Mouse (Mus musculus): Measurements from ENCODE around the gene Sgms1. TPM values are rescaled to one million over a fixed set of nuclear protein-coding genes. Genes with fewer than 3 reads are reported as not detected.
A peak's percentile ranks its signal among the peaks of the same experiment; 100 is the strongest.

Gene Sgms1
- polyA plus RNA-seq, 1 experiment, result 40.7 TPM

DNA sequence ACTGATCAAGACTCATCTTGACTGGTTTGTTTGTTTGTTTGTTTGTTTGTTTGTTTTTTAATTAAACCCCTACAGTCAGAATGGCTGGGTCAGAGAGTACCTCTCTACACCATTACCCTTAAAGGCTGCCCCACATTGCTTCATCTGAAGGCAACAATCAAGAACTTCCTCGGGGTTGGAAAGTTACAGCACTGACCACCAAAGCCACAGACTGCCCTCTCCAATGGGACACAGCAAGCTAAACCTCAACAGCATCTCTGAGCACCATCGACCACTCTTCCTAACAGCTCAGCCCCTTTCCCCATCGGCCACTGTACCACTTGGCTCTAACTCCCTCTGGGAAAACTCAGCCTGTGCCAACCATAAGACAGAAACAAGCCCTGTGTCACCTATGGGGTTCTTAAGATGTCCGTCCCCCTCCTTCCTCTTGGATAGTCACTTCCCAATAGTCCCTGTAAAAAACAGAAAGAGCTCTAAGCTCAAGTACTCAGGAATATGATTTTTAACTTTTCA is 14.0 kb downstream of the Sgms1 start:
- no peak for DNase-seq
- no peaks in the 10 kb centered on the region for H3K27me3 ChIP-seq (replicated peaks; ENCODE audit: control insufficient read depth, insufficient read depth, low read length)
- 88% methylated on average over 4 of the region's 4 CpGs for WGBS
- H3K4me1 ChIP-seq (ENCODE audit: control insufficient read depth, insufficient read depth, low read length), result peaks cover 24% of the 10 kb centered on the region
- no peak overlapping the region for H3K4me3 ChIP-seq (ENCODE audit: insufficient read depth, low read depth, low read length)
- no peaks in the 10 kb centered on the region for H3K36me3 ChIP-seq (ENCODE audit: control insufficient read depth, insufficient read depth, low read length)
- no peak overlapping the region for H3K27ac ChIP-seq (ENCODE audit: insufficient read depth, low read depth, low read length)
- TF ChIP-seq CTCF (conservative IDR thresholded peaks at IDR 0.05; ENCODE audit: insufficient read depth, insufficient read length, low read depth, low read length), result no peak
- no peak for TF ChIP-seq POLR2A (IDR thresholded peaks at IDR 0.05; ENCODE audit: low read depth, low read length)

DNA sequence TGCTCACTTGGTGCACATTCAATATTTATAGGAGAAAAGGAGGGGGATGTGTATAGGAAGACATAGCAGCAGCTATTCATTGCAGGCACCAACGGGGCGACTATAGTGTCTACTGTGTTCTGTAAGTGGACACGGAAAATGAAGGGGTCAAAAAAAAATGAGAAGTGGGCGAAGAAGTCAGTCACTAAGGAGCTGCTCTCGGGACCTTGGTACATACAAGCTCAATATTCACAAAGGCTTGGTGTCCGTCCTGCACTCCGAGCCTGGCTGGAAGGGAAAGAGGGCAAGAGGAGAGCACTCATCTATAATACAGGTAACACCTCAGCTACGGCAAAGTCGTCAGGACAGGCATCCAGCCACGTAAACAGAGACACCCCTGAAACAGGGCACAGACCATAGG is 14.8 kb downstream of the Sgms1 start:
- Histone ChIP-seq H3K4me3 (ENCODE audit: insufficient read depth, low read depth, low read length) (no peak overlapping the region), H3K4me1 (ENCODE audit: control insufficient read depth, insufficient read depth, low read length) (peaks cover 24% of the 10 kb centered on the region), H3K36me3 (ENCODE audit: control insufficient read depth, insufficient read depth, low read length) (no peaks in the 10 kb centered on the region), H3K27ac (ENCODE audit: insufficient read depth, low read depth, low read length) (no peak overlapping the region), H3K27me3 (replicated peaks; ENCODE audit: control insufficient read depth, insufficient read depth, low read length) (no peaks in the 10 kb centered on the region)
- TF ChIP-seq POLR2A (IDR thresholded peaks at IDR 0.05; ENCODE audit: low read depth, low read length) (no peak), CTCF (conservative IDR thresholded peaks at IDR 0.05; ENCODE audit: insufficient read depth, insufficient read length, low read depth, low read length) (no peak)
- WGBS, result 92% methylated on average over 10 of the region's 10 CpGs
- no peak for DNase-seq

DNA sequence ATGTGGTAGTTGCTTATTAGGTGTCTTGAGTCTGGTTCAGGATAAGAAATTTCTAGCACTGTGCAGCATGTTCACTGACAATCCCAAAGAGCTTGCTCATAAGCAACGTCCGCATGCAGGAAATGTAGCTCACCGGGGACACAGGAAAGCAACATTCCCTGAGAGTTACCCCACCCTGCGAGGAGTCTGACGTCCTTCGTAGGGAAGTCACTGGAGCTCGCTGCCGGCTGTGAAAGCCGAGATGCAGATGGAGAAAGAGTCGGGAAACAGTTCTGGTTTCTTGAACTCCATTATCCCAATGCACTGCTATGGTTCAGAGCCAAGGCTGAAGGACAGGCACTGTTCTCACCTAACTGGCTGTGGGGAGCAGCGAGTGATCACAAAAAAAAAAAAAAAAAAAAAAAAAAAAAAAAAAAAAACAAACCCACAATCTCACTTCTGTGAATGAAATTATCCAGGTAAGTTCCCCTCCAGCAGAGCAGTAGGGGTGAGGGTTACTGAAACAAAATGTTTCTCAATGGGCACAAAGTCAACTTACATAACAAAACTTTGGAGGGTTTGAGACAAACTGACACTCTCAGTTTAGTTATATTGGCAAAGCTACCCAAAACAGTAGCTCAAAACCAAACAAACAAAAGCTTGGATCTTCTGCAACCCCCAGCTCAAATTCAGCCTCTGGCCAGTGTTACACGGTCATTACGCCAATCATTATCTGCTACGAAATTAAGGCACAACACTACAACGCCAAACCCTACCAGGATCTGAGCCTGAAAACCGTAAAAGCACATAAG is 15.5 kb downstream of the Sgms1 start:
- Histone ChIP-seq H3K27me3 (replicated peaks; ENCODE audit: control insufficient read depth, insufficient read depth, low read length) (no peaks in the 10 kb centered on the region), H3K4me3 (ENCODE audit: insufficient read depth, low read depth, low read length) (no peak overlapping the region), H3K27ac (ENCODE audit: insufficient read depth, low read depth, low read length) (0 out of 2 replicates have a peak overlapping the region, but pooled peaks have one; percentile 29), H3K4me1 (ENCODE audit: control insufficient read depth, insufficient read depth, low read length) (peaks cover 18% of the 10 kb centered on the region), H3K36me3 (ENCODE audit: control insufficient read depth, insufficient read depth, low read length) (no peaks in the 10 kb centered on the region)
- no peak for TF ChIP-seq POLR2A (IDR thresholded peaks at IDR 0.05; ENCODE audit: low read depth, low read length)
- no peak for TF ChIP-seq CTCF (conservative IDR thresholded peaks at IDR 0.05; ENCODE audit: insufficient read depth, insufficient read length, low read depth, low read length)
- peak; percentile 73 for DNase-seq
- 40% methylated on average over 16 of the region's 16 CpGs for WGBS

DNA sequence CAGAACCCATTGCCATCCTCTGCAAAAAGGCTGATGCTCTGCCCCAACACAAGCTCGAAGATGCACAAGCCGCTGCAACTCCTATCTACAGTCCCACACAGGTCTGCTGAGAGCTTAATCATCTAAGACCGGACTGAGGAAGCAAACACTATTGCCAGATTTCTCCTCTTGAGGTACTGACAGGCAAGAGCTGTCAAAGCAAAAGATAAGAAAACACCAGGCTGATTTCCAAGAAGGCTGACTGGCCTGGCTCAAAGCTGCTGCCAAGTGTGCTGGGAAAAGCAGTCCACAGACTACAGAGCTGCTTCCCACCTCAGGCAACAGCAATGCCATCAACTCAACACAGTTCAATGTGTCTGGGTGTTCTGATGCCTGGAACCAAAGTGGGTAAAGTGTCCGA is 17.1 kb downstream of the Sgms1 start:
- no peak for TF ChIP-seq CTCF (conservative IDR thresholded peaks at IDR 0.05; ENCODE audit: insufficient read depth, insufficient read length, low read depth, low read length)
- TF ChIP-seq POLR2A (IDR thresholded peaks at IDR 0.05; ENCODE audit: low read depth, low read length), result no peak
- peak; percentile 59 for DNase-seq
- Histone ChIP-seq H3K36me3 (ENCODE audit: control insufficient read depth, insufficient read depth, low read length) (no peaks in the 10 kb centered on the region), H3K27me3 (replicated peaks; ENCODE audit: control insufficient read depth, insufficient read depth, low read length) (no peaks in the 10 kb centered on the region), H3K27ac (ENCODE audit: insufficient read depth, low read depth, low read length) (no peak overlapping the region), H3K4me1 (ENCODE audit: control insufficient read depth, insufficient read depth, low read length) (peaks cover 11% of the 10 kb centered on the region; the same call in 1 of the 2 replicates), H3K4me3 (ENCODE audit: insufficient read depth, low read depth, low read length) (no peak overlapping the region)
- 64% methylated on average over 4 of the region's 4 CpGs for WGBS

DNA sequence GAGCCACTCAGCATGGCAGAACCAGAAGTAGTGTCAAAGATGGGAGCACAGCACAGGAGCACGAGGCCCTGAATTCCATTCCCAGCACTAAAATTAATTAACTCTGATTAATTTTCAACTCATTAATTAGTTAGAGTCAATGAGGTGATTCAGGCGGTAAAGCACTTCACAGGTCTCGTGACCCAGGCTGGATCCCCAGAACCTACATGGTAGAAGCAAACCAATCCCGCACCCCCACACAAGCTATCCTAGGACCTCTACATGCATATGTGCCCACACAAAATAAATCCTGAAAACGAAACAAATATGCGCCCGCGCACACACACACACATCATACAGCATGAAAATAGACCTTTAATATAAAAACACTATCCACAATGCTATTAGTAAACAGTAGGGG is 22.2 kb downstream of the Sgms1 start:
- Histone ChIP-seq H3K4me3 (ENCODE audit: insufficient read depth, low read depth, low read length) (no peak overlapping the region), H3K27me3 (replicated peaks; ENCODE audit: control insufficient read depth, insufficient read depth, low read length) (no peaks in the 10 kb centered on the region), H3K36me3 (ENCODE audit: control insufficient read depth, insufficient read depth, low read length) (no peaks in the 10 kb centered on the region), H3K27ac (ENCODE audit: insufficient read depth, low read depth, low read length) (0 out of 2 replicates have a peak overlapping the region, but pooled peaks have one; percentile 2), H3K4me1 (ENCODE audit: control insufficient read depth, insufficient read depth, low read length) (peaks cover 16% of the 10 kb centered on the region)
- 69% methylated on average over 8 of the region's 8 CpGs for WGBS
- peak; percentile 62 for DNase-seq
- TF ChIP-seq CTCF (conservative IDR thresholded peaks at IDR 0.05; ENCODE audit: insufficient read depth, insufficient read length, low read depth, low read length) (no peak), POLR2A (IDR thresholded peaks at IDR 0.05; ENCODE audit: low read depth, low read length) (no peak)

DNA sequence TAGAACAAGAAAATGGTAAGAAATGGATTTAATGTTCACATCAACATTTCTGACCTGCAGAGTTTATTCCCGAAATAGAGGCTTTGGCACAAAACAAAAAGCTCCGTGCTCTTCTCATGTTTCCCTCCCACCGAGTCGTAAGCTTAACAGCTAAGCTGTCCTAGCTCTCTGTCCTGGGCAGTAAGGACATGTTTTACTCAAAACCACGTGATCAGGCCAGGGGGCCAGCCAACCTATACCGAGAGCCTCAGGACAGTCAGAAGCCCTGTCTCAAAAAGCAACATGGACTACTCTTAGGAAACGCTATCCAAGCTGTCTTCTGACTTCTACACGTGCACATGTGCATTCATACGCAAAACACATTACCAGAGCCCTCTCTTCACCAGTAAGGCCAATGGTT is 23.1 kb downstream of the Sgms1 start:
- Histone ChIP-seq H3K27me3 (replicated peaks; ENCODE audit: control insufficient read depth, insufficient read depth, low read length) (no peaks in the 10 kb centered on the region), H3K27ac (ENCODE audit: insufficient read depth, low read depth, low read length) (no peak overlapping the region), H3K4me3 (ENCODE audit: insufficient read depth, low read depth, low read length) (no peak overlapping the region), H3K4me1 (ENCODE audit: control insufficient read depth, insufficient read depth, low read length) (peaks cover 16% of the 10 kb centered on the region), H3K36me3 (ENCODE audit: control insufficient read depth, insufficient read depth, low read length) (no peaks in the 10 kb centered on the region)
- no peak for TF ChIP-seq POLR2A (IDR thresholded peaks at IDR 0.05; ENCODE audit: low read depth, low read length)
- 70% methylated on average over 9 of the region's 9 CpGs for WGBS
- no peak for DNase-seq

DNA sequence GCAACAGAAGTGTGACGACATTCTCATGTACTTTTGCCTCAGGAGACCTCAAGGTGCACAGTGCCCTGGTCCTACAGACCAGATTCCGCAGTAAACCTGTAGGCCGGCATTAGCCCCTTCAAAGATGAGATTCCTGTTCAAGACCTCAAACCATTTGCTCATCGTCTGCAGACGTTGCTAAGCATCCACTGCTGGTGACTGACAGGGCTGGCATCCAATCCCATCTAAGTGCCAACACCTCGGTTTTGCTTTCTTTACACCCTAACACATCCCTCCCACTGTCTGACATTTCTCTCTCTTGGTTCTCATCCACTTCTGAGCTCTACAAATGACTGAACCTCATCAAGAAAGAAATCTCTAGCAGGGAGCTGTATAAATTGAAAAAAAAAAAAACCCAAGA is 24.4 kb downstream of the Sgms1 start:
- H3K4me1 ChIP-seq (ENCODE audit: control insufficient read depth, insufficient read depth, low read length), result peaks cover 16% of the 10 kb centered on the region
- 87% methylated on average over 6 of the region's 6 CpGs for WGBS
- H3K27ac ChIP-seq (ENCODE audit: insufficient read depth, low read depth, low read length), result no peak overlapping the region
- DNase-seq, result no peak
- no peak overlapping the region for H3K4me3 ChIP-seq (ENCODE audit: insufficient read depth, low read depth, low read length)
- no peaks in the 10 kb centered on the region for H3K36me3 ChIP-seq (ENCODE audit: control insufficient read depth, insufficient read depth, low read length)
- no peaks in the 10 kb centered on the region for H3K27me3 ChIP-seq (replicated peaks; ENCODE audit: control insufficient read depth, insufficient read depth, low read length)
- no peak for TF ChIP-seq CTCF (conservative IDR thresholded peaks at IDR 0.05; ENCODE audit: insufficient read depth, insufficient read length, low read depth, low read length)
- no peak for TF ChIP-seq POLR2A (IDR thresholded peaks at IDR 0.05; ENCODE audit: low read depth, low read length)
